Mouse (Mus musculus) MEL (cell line): ENCODE results near the gene Dsp.

Experiments used
- CHD2 ChIP-seq: IDR thresholded peaks from 2 replicates; pipeline ENCODE4 v1.6.1; 2011; ENCODE audit warnings: low read length, improper control_type of control experiment
- EP300 ChIP-seq, 2 experiments: IDR thresholded peaks; 2 replicates each; pipeline ENCODE4 v1.6.1; 2011; ENCODE audit warnings: improper control_type of control experiment in 2 of 2, low read length in 2 of 2, low read depth in 1 of 2, mild to moderate bottlenecking in 1 of 2
- MAX ChIP-seq: IDR thresholded peaks from 2 replicates; pipeline ENCODE4 v1.6.1; 2011; ENCODE audit warnings: low read length, improper control_type of control experiment
- MAZ ChIP-seq: IDR thresholded peaks from 2 replicates; pipeline ENCODE4 v1.6.1; 2012; ENCODE audit warnings: low read depth, mild to moderate bottlenecking, inconsistent platforms, low read length, improper control_type of control experiment
- MYC ChIP-seq: IDR thresholded peaks from 2 replicates; pipeline ENCODE4 v1.6.1; 2011; ENCODE audit warnings: low read depth, mild to moderate bottlenecking, low read length, improper control_type of control experiment, moderate library complexity
- NELFE ChIP-seq: IDR thresholded peaks from 2 replicates; pipeline ENCODE4 v1.6.1; 2011; ENCODE audit warnings: low read depth, low read length, improper control_type of control experiment
- POLR2A ChIP-seq, 2 experiments: IDR thresholded peaks; 2 replicates each; pipeline ENCODE4 v1.6.1; 2011 to 2012; ENCODE audit warnings: low read length in 2 of 2, mild to moderate bottlenecking in 2 of 2, control low read depth in 1 of 2, improper control_type of control experiment in 1 of 2, low read depth in 1 of 2, moderate library complexity in 1 of 2; ENCODE audit not compliant: control insufficient read depth in 1 of 2, insufficient read depth in 1 of 2, poor library complexity in 1 of 2
- TAL1 ChIP-seq: IDR thresholded peaks from 2 replicates; pipeline ENCODE4 v1.6.1; 2012; ENCODE audit warnings: mild to moderate bottlenecking, inconsistent platforms, low read length, moderate library complexity, mixed read lengths

- TF ChIP-seq TAL1 (no peak), MYC (no peak), EP300 (IDR thresholded peaks at IDR 0.05; ENCODE audit: low read depth in 1 of 2, low read length in 2 of 2) (no peak), POLR2A (IDR thresholded peaks at IDR 0.05; ENCODE audit: control insufficient read depth in 1 of 2, insufficient read depth in 1 of 2, low read depth in 1 of 2, low read length in 2 of 2, poor library complexity in 1 of 2) (no peak), NELFE (no peak), CHD2 (no peak), MAX (no peak), MAZ (no peak)
Observed at GRCm38 (mm10) chr13:38144962-38145713, 6.0 kb upstream of the Dsp start.
